Mouse (Mus musculus) cerebellum, adult 2 months (tissue): ENCODE data around the gene Tmem156.

Experiments used
- CTCF ChIP-seq: fragments of 200-500 bp; IDR thresholded peaks from 2 replicates; pipeline ENCODE4 v1.5.1; 2011; ENCODE audit warnings: low read depth, mild to moderate bottlenecking, control low read depth, low read length, moderate library complexity, borderline replicate concordance; ENCODE audit not compliant: insufficient read depth
- POLR2A ChIP-seq: fragments of 200-500 bp; IDR thresholded peaks from 2 replicates; pipeline ENCODE4 v1.6.1; 2011; ENCODE audit warnings: low read length, control low read depth, borderline replicate concordance; ENCODE audit not compliant: insufficient read depth

DNA sequence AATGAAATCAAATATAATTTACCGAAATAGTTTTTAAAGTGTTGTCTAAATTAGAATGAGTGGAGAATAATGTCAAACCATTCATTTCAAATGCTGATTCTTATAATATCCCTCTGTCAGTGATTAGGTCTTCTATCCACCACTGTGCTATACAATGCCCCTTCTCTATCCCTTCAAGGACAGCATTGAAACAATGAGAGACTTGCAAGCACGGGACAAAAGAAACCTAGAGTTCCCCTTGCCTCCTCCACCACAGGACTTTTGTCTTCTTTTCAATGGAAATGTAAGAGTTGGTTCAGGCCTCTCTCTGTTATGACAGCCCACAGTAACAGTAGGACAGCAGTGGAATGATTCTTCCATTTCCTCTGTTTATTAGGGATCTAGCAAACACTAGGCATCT lies 28.7 kb downstream of the Tmem156 start:
- no peak for TF ChIP-seq CTCF
- no peak for TF ChIP-seq POLR2A
